Mouse (Mus musculus): ENCODE data around the gene Smad1.

The Smad1 gene

GRCm38 (mm10) chr8:79360302-79360701 is 39.0 kb downstream of the Smad1 start:
- no peak for DNase-seq (ENCODE audit: low read depth, low spot score)

GRCm38 (mm10) chr8:79355721-79356434 is 43.4 kb downstream of the Smad1 start:
- no peak for DNase-seq (ENCODE audit: low read depth, low spot score)

- no peak for DNase-seq (ENCODE audit: low read depth, low spot score)
Observed at GRCm38 (mm10) chr8:79354009-79354408, 45.3 kb downstream of the Smad1 start.

GRCm38 (mm10) chr8:79351916-79352315 is 47.4 kb downstream of the Smad1 start:
- no peak for DNase-seq (ENCODE audit: low read depth, low spot score)

GRCm38 (mm10) chr8:79350805-79351204 is 48.5 kb downstream of the Smad1 start:
- no peak for DNase-seq (ENCODE audit: low read depth, low spot score)

GRCm38 (mm10) chr8:79350094-79350593 is 49.2 kb downstream of the Smad1 start:
- DNase-seq (ENCODE audit: low read depth, low spot score), result no peak

GRCm38 (mm10) chr8:79346414-79346813 is 52.9 kb downstream of the Smad1 start:
- no peak for DNase-seq (ENCODE audit: low read depth, low spot score)

- DNase-seq (ENCODE audit: low read depth, low spot score), result no peak
Observed at GRCm38 (mm10) chr8:79345856-79346255, 53.5 kb downstream of the Smad1 start.

- DNase-seq (ENCODE audit: low read depth, low spot score), result no peak
Observed at GRCm38 (mm10) chr8:79341236-79341635, 58.1 kb downstream of the Smad1 start.

- peak; percentile 41 for DNase-seq (ENCODE audit: low read depth, low spot score)
Observed at GRCm38 (mm10) chr8:79339555-79339954, 59.8 kb downstream of the Smad1 start.

GRCm38 (mm10) chr8:79338619-79339018 is 60.7 kb downstream of the Smad1 start:
- no peak for DNase-seq (ENCODE audit: low read depth, low spot score)

- DNase-seq (ENCODE audit: low read depth, low spot score), result no peak
Observed at GRCm38 (mm10) chr8:79332109-79332900, 67.0 kb downstream of the Smad1 start.

- no peak for DNase-seq (ENCODE audit: low read depth, low spot score)
Observed at GRCm38 (mm10) chr8:79331571-79331970, 67.7 kb downstream of the Smad1 start.

GRCm38 (mm10) chr8:79331017-79331416 is 68.3 kb downstream of the Smad1 start:
- no peak for DNase-seq (ENCODE audit: low read depth, low spot score)

- no peak for DNase-seq (ENCODE audit: low read depth, low spot score)
Observed at GRCm38 (mm10) chr8:79329735-79330134, 69.6 kb downstream of the Smad1 start.

GRCm38 (mm10) chr8:79329182-79329581 is 70.1 kb downstream of the Smad1 start:
- DNase-seq (ENCODE audit: low read depth, low spot score), result no peak

- no peak for DNase-seq (ENCODE audit: low read depth, low spot score)
Observed at GRCm38 (mm10) chr8:79325510-79325909, 73.8 kb downstream of the Smad1 start.

GRCm38 (mm10) chr8:79324928-79325327 is 74.4 kb downstream of the Smad1 start:
- DNase-seq (ENCODE audit: low read depth, low spot score), result no peak

- no peak for DNase-seq (ENCODE audit: low read depth, low spot score)
Observed at GRCm38 (mm10) chr8:79324036-79324435, 75.3 kb downstream of the Smad1 start.

- DNase-seq (ENCODE audit: low read depth, low spot score), result no peak
Observed at GRCm38 (mm10) chr8:79323121-79323520, 76.2 kb downstream of the Smad1 start.

- DNase-seq (ENCODE audit: low read depth, low spot score), result no peak
Observed at GRCm38 (mm10) chr8:79310801-79311200, 88.5 kb downstream of the Smad1 start.

- no peak for DNase-seq (ENCODE audit: low read depth, low spot score)
Observed at GRCm38 (mm10) chr8:79305941-79306340, 93.4 kb downstream of the Smad1 start.

- DNase-seq (ENCODE audit: low read depth, low spot score), result no peak
Observed at GRCm38 (mm10) chr8:79301548-79301947, 97.8 kb downstream of the Smad1 start.
